Mouse (Mus musculus) retina, postnatal 7 days (tissue): ENCODE measurements around the gene Mapk3.
"Not testable (repeated sequence)": the region's sequence is repeated elsewhere in the genome, so short reads cannot be mapped to it uniquely, and the experiment has no call there.

Source experiments
- DNase-seq: peaks from one replicate; pipeline ENCODE4 v3.0.0-alpha.2; 2012; ENCODE audit warnings: low read depth, low spot score

Gene Mapk3

GRCm38 (mm10) chr7:126759050-126759671 lies at the start of gene Mapk3:
TSS of gene Mapk3 (plus strand) at chr7:126759601.
- DNase-seq = peak; percentile 84

- no peak for DNase-seq
Observed at GRCm38 (mm10) chr7:126710266-126710665, 49.1 kb upstream of the Mapk3 start.

DNA sequence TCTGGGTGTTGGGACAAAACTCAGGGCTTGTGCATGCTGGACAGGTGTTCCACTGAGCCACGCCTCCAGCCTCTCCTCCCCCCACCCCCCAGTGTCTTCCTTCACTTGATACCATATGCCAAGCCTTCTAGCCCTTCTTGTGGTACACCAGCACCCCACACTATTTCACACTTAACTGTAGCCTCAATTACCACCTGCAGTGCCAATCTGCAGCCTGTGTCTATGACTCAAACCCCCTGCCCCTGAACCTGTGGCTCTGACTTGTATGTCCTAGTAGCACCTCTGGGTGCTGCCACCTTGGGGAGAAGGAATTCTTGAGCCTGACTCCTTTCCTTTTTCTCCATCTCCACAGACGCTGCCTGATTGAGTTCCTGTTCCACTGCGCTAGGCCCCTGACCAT lies 47.5 kb upstream of the Mapk3 start:
- DNase-seq = no peak

DNA sequence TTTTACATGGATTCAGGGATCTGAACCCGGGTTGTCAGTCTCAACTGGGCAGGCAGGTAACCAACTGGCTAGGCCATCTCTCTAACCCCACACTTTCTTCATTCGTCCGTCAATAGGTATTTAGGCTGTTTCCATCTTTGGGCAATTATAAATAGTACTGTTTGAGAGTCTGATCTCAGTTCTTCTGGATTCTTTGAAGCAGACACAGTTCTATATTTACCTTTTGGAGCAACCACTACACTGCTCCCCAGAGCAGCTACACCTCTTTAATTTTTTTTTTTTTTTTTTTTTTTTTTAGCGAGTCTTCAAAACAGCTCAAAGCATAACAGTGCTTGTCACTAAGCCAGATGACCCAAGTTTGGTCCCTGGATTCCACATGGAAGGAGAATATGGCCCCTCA lies 43.7 kb upstream of the Mapk3 start:
- DNase-seq = no peak

- DNase-seq = no peak
Observed at GRCm38 (mm10) chr7:126717566-126717965, 41.8 kb upstream of the Mapk3 start.

DNA sequence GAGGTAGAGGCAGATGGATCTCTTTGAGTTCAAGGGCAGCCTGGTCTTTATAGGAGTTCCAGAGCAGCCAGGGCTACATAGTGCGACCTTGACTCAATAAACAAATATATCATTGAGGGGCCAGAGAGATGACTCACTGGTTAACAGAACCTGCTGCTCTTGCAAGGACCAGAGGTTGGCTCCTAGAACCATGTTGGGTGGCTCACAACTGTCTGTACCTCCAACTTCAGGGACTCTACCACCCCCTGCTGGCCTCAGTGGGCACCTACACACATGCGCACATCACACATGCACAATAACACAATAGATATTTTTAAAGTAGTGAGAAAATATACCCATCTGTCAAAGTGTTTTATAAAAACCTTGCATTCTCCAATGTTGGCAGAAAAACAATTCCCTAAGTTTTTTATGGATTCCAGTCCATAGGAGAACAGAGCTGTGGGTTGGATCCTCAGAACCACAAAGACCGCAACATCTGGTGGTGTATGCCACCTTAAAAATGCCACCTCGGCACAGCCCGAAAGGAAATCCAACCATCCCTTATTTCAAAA lies 40.5 kb upstream of the Mapk3 start:
- no peak for DNase-seq

- no peak for DNase-seq
Observed at GRCm38 (mm10) chr7:126721635-126722034, 37.8 kb upstream of the Mapk3 start.

DNA sequence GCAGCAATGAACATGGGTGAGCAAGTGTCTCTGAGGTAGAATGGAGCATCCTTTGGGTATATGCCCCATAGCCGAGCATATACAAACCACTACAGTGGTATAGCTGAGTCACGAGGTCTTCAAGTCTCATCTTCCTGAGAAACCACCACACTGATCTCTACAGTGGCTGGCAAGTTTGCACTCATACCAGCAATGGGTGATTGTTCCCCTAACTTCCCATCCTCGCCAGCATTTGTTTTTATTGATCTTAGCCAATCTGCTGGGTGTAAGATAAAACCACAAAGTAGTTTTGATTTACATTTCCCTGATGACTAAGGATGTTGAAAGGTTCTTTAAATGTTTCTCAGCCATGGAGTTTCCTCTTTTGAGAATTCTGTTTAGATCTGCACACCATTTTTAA lies 34.3 kb upstream of the Mapk3 start:
- DNase-seq = no peak

DNA sequence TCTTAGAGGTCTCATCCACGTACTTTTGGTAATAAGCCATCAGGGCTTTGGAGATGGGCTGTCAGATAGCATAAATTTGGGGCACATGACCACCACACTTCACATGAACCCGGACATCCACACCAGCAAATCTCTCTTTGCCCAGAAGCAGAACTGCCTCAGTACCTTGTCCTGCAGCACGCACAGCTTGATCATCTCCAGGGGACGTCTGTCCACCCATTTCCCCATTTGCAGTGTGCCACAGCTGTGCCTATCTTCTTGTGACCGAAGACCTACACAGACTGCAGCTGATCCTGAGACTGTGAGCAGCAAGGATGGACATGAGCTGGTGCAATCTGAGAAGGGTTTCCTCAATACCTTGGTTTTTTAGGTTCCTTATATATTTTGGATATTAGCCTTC lies 33.7 kb upstream of the Mapk3 start:
- DNase-seq = no peak

DNA sequence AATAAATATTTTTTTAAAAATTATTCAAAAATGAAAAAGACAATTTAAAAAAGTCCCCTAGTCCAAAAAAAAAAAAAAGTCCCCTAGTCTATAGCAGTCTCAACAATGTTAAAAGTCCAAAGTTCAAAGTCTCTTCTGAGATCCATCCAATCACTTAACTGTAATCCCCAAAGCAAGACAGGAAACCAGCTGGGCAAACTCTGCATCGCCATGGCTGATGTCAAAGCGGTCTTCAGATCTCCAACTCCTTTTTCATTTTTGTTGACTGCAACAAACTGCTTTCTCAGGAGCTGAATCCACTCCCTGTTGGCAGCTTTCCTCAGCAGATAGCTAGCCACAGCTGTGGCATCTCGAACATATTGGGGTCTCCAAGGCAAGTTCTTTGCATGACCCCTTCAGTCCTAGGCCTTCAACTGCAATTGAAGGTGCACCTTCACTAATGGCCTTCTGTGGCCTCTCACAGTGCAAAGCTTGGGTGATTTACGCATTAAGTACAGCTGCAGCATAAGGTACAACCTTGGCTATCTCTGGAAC lies 29.1 kb upstream of the Mapk3 start:
- DNase-seq = not testable (repeated sequence)

DNA sequence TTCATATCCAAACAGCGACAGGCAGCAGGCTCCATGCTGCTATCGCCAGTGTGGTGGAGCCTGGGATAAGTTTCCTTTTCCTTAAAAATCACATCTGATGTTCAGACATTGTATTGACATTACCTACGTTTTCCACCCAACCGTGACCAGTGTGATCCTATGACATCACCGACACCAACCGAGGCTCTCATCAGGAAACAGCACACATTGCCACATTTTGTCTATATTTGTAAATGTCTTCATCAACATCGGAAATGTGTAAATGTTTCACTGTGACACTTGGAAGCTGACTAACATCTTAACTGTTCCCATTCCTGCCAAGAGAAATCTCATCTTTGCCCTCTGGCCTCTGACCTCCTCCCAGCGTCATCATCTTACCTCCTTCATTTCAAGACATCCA lies 23.3 kb upstream of the Mapk3 start:
- no peak for DNase-seq

GRCm38 (mm10) chr7:126739551-126739950 lies 19.9 kb upstream of the Mapk3 start:
- no peak for DNase-seq

DNA sequence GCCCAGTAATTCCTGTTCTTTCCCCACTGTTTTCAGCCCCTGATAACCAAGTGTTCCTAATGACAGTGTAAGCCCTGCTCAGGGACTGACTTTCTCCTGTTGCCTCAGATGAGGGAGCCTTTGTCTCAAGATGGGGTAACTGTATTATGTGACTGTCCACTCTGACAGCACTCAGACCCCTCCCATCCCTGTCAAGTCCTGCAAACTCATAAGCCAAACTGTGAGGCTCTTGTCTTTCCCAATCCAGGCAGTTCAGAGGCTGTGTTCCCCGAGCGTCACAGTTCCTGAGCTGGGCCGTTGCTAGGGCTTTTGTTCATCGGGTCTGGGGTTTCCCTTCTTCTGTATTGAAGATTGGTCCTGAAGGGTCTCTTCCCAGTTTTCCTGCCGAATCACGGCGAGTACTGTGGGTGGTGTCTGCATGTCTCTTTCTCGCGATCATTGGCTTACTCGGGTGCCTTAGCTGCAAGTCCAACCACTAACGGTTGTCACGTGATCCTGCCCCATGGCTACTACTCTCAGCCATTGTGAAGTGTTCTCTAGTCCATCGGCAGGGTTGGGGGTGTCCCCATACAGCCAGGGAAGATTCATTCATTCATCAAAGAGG lies 19.2 kb upstream of the Mapk3 start:
- no peak for DNase-seq

- no peak for DNase-seq
Observed at GRCm38 (mm10) chr7:126740977-126741376, 18.4 kb upstream of the Mapk3 start.

GRCm38 (mm10) chr7:126741452-126741851 lies 17.9 kb upstream of the Mapk3 start:
- DNase-seq = no peak

GRCm38 (mm10) chr7:126741964-126742482 lies 17.4 kb upstream of the Mapk3 start:
- DNase-seq = no peak

DNA sequence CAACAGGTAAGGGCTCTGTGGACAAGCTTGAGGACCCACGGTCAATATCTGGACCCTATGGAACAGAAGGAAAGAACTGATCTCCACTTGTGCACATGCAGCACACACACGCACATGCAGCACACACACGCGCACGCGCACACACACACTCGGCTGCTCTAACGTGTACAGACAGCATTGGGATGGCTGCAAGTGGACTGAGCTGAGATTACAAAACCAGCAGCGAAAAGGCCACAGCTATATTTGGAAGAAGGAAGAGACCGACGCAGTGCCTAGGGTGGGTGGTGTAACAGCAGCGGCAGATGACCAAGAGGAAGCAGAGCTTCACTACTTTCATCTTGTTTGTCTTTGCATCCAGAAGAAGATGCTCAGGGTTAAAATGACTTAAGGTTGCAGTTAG lies 13.3 kb upstream of the Mapk3 start:
- DNase-seq = no peak

DNA sequence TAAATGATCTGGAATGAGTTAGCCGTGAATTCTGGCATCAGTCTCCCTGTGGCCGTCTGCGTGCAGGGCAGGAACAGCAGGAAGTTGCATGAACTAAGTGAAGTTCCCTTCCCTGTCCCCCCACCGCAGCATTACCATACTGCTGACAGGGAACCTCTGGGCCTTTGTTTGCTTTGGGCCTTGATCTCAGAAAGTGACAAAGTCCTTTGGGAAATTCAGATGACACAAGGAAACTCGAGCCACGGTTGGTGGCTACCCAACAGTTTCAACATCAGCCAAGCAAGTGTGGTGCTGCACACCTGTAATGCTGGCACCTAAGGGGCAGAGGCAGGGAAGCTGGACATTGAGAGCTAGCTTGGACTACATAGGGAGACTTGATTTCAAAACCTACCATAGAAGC lies 12.6 kb upstream of the Mapk3 start:
- DNase-seq = no peak

DNA sequence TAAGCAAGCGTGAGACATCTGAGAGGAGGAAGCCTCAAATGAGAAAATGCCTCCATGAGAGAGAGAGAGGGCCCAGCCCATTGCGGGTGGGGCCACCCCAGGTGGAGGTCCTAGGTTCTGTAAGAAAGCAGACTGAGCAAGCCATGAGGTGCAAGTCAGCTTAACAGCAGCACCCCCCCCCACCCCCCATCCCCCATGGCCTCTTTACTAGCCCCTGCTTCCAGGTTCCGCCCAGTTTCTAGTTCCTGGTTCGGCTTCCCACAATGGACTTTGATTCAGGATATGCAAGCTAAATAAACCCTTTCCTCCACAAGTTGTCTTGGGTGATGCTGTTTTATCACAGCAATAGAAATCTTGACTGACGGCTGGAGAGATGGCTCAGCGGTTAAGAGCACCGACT lies 10.6 kb upstream of the Mapk3 start:
- DNase-seq = no peak

GRCm38 (mm10) chr7:126749582-126750343 lies 9.6 kb upstream of the Mapk3 start:
- no peak for DNase-seq

GRCm38 (mm10) chr7:126754866-126755265 lies 4.5 kb upstream of the Mapk3 start:
- peak; percentile 68 for DNase-seq

DNA sequence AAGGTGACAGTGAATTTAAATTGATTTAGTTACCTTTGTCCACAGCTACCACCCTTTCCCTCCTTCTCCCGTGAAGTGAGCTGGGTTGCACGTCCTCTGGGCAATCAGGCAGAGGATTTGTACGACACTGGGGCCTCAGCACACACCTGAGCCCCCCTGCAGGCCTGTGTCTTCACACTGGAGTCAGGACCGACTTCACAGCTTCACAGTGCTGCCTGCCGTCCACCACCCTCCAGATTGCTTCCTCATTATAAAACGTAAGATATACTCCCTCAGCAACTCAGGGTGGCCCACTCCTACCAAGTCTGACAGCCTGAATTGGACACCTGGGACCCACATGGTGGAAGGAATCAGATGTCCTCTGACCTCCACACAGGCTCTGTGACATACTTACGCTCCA lies 862 bp upstream of the Mapk3 start:
- DNase-seq = no peak
